Mouse (Mus musculus) cerebellum, adult 11-12 months (tissue): ENCODE measurements around the gene Cphx2.
"Not testable (repeated sequence)": the region's sequence is repeated elsewhere in the genome, so short reads cannot be mapped to it uniquely, and the experiment has no call there.

ENCODE experiments used
- DNase-seq: peaks from one replicate; pipeline ENCODE4 v3.0.0; 2022

Cphx2 gene

DNA sequence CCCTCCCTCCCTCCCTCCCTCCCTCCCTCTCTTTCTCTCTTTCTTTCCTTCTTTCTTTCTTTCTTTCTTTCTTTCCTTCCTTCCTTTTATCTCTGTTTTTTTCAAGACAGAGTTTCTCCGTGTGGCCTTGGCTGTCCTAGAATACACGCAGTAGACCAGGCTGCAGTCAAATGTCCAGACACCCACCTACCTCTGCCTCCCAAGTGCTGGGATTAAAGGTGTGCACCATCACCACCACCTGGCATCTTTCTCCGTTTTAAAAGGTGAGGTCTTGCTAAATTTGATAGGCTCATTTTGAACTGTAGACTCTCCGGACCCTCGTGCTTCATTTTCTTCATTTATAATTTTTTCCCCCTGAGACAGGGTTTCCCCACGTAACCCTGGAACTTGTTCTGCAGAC is at the start of gene Cphx2:
TSS of gene Cphx2 (plus strand) at position 301 of the 400 bp plus-strand sequence.
- DNase-seq: not testable (repeated sequence)

DNA sequence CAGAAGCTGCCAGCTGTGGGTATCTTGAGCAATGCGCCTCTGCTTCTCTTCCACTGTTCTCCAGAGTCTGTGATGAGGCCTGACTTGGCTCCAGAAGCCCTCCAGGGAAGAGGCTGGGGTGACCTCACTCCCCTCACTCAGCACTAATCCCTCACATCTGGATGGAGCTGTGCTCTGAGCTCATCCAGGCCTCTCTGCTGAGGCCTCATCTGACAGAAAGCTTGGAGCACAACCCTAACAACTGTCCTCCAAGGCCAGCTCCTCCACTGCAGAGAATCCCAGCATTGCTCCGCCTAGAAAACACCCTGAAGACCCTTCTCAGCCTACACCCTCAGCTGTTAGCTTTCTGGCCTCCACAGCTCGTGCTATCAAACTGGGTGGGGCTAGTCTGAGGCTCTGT is 47.0 kb upstream of the Cphx2 start:
- DNase-seq: not testable (repeated sequence)

GRCm38 (mm10) chr14:26035439-26035838 is 45.9 kb upstream of the Cphx2 start:
- DNase-seq: not testable (repeated sequence)

DNA sequence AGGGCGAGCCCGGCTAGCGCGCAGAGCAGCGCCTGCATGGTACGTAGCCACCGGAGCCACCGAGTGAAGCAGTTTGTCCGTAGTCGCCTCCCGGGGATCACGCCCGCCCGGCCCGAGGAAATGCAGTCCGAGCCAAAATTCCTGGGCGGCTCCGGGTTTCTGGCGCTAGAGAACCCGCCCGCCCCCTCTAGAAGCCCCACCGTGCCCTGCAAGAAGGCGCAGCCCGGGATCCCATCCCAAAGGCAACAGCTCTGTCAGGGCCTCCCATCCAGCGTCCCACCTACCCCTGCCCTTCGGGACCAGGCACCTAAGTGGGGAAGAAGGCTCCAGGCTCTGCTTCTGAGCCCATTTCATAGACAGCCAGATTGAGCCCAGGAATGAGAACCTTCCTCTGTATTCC is 38.7 kb upstream of the Cphx2 start, which contains the start of gene Gm9780:
TSS of gene Gm9780 (minus strand) at position 101 of the 400 bp plus-strand sequence.
- DNase-seq: not testable (repeated sequence)

- not testable (repeated sequence) for DNase-seq
Observed at GRCm38 (mm10) chr14:26045007-26045406, 36.3 kb upstream of the Cphx2 start.

DNA sequence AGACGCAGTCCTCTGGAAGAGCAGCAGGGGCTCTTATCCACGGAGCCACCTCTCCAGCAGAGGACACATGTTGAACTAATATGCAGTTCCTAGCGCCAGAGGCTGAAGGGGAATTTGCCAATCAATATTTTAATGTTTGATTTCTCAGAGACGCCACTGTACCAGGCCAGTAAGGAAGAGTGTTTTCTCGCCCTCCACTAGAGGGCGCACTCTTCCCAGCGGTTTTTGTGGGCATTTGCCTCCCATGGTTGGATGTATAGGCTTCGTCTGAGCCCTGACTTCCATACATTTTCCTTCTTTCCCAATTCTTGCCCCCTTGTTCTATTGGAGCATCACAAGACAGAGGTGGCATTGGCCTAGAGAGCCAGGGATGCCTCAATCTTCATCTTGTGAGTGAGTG is 34.3 kb upstream of the Cphx2 start:
- not testable (repeated sequence) for DNase-seq

GRCm38 (mm10) chr14:26048767-26049166 is 32.5 kb upstream of the Cphx2 start:
- not testable (repeated sequence) for DNase-seq

DNA sequence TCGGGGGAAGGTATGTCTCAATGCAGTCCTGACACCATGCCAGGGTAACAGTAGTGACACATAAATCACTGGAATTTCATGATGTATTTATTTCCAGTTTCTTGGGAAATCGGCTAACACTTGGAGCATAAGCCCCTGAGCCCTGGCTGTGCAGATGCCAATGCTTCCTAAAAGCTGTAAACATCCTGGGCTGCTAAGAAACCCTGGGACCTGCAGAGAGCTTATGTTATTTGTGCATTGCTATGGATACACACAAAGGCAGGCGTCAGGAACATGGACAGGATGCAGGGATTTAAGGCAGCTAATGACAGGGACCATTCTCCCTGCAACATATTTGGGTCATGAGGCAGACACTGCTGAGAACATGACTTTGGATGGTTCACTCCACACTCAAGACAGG is 23.1 kb upstream of the Cphx2 start:
- DNase-seq: not testable (repeated sequence)

- not testable (repeated sequence) for DNase-seq
Observed at GRCm38 (mm10) chr14:26059362-26059761, 22.0 kb upstream of the Cphx2 start.

DNA sequence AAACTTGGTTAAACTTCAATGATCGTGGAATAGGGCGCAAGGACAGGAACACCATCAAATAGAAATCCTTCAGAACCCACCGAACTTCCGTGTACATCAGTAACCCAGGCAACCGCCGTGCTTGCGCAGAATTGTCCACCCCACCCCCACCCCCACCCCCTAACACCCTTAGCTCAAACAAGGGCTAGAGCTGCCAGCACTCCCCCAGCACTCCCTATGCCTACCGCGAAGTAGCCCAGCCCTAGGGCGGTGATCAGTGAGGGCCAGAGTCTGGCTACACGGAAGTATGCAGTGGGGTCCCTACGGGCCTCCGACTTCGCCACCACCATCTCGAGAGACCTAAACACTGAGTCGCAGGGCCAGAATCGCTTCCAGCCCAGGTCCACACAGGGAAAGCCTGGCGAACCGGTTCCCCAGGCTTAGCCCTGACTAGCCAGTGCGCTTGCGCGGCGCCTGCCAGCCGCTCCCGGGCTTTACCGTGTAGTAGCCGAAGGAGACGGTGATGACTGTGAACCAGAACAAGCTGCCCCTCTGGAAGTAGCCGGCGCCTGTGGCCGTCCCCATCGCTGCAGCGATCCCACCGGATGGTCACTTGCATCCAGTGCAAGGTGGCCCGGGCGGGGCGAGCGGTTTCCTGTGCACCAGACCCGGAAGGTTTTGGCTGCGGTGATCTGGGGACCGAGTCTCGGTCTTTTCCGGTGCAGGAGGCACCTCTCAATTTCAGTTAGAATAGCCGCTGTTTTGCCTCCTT is 14.6 kb upstream of the Cphx2 start:
- DNase-seq: not testable (repeated sequence)

DNA sequence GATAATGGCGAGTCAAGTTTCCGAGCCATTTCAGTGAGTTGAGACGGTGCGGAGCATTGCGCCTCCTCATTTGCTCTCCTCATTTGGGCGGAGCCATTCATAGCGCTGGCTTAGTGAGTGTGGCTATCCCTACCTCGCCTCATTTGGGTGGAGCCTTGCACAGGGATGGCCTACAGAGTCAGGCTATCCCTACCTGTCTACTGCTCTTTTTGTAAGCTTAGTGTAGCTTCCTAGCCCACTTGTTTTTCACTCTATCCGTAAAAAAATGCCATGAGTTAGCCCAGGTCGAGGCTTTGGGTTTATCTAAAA is 14.0 kb upstream of the Cphx2 start, which contains the start of gene Tmem254c:
TSS of gene Tmem254c (minus strand) at position 31 of the 309 bp plus-strand sequence.
- DNase-seq: not testable (repeated sequence)

DNA sequence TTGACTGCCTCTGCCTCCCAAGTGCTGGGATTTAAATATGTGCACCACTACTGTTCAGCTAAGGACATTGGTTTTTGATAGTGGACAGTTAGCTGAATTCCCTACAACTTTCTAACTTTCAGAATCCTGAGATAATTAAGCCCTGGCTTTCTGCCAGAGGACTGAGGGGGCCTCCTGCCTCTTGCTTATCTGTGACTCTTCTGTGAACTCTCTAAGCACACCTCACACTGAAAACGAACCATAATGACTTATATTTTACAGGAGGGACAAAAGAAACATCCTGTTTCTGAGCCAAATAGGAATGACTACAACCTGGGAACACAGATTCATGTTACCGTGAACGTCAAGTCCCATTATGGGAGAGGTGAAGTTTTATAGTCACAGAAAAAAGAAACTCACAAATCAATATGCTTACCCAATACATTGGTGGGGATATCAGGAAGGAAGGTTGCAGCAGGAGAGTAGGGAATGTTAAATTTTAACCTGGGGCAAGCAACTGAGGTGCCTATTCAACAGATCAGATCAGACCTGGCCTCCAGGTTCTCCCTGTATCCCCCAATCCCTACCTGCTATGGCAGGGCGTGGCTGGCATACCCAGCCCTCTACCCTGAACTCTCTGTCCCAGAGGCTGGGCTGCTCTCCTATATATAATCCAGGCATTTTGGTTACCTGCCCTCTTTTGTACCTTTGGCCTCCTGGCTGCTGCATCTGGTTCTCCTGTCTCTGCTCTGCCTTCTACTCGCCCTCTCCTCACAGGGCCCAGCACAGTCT is 4.5 kb upstream of the Cphx2 start:
- not testable (repeated sequence) for DNase-seq

DNA sequence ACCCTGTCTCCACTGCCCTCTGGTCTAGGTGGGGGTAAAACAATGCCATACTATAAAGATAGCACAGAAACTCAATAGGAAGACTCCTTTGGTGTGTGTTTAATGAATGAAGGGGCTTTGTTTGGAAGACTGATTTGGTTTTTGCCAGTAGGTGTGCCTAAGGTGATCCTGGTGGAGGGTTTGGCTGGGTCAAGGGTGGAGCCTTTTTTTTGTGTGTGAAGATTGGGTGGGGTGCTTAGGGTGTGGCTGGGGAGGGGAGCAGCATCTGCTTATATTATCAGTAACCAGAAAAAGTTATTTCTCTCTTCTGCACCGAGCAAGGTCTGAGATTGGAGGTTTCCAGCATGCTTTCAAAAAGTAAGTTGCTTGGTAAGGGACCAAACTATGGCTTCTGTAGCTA is 681 bp downstream of the Cphx2 start, which contains the start of gene Cphx3:
TSS of gene Cphx3 (plus strand) at position 301 of the 400 bp plus-strand sequence.
- DNase-seq: not testable (repeated sequence)

GRCm38 (mm10) chr14:26097622-26098021 is 16.3 kb downstream of the Cphx2 start:
- not testable (repeated sequence) for DNase-seq

DNA sequence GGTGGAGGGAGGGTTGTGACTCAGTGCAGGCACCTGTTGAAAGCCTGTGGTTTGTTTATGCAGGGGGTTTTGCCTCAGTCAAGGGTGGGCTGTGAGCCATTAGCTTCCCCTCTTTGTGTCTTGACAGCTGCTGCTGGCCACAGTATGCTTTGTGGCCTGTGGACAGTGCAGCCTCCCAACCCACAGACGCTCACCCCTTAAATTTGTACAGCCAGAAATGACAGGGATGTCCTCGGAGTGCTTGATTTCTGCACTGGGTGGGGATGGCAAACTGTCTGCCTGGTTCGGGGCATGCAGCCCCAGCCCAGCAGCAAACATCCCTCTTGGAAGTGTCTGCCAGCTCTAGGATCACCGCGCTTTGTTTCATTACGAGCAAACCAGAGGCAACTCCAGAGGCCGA is 36.8 kb downstream of the Cphx2 start, which contains the start of gene Duxbl2:
TSS of gene Duxbl2 (plus strand) at position 200 of the 400 bp plus-strand sequence.
- DNase-seq: not testable (repeated sequence)

DNA sequence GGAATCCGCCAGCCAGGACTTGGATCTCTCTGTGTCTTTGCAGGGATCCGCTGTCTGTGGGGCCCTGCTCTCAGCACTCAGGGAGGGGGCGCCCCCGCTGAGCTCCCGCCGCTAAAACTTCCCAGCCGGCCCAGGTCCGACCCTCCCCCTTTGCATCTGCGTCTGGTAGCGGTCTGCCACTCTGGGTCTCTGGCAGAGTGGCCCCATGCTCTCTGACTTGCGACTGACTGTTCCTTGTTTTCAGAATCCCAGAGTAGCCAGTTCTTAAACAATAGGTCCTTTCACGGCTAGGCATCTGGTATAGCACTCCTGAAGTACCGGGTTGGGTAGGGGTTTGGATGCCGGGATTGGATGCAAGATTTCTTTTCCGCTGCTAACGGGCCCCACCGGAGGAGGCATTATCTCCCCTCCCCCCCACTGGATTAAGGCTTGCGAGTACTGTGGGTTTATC is 37.3 kb downstream of the Cphx2 start:
- not testable (repeated sequence) for DNase-seq

GRCm38 (mm10) chr14:26119095-26119494 is 37.8 kb downstream of the Cphx2 start:
- not testable (repeated sequence) for DNase-seq
